Mouse (Mus musculus): ENCODE data around the gene Arl13b. TPM values are rescaled to one million over a fixed set of nuclear protein-coding genes. Genes with fewer than 3 reads are reported as not detected.
A peak's percentile ranks its signal among the peaks of the same experiment; 100 is the strongest.

Arl13b gene
- polyA plus RNA-seq, 1 experiment from 2014 or later = 19.5 TPM

- H3K27me3 ChIP-seq = no peaks in the 10 kb centered on the region
- no peak overlapping the region for H3K4me3 ChIP-seq
- H3K4me1 ChIP-seq = no peaks in the 10 kb centered on the region
- no peak overlapping the region for H3K9ac ChIP-seq
- 56% methylated on average over 8 of the region's 8 CpGs for WGBS
- H3K4me2 ChIP-seq = no peak overlapping the region
- no peak overlapping the region for H3K27ac ChIP-seq
- no peaks in the 10 kb centered on the region for H3K9me3 ChIP-seq (replicated peaks)
- H3K36me3 ChIP-seq (ENCODE audit: poor library complexity, severe bottlenecking) = peaks cover 16% of the 10 kb centered on the region; the same call in 1 of the 2 replicates
- ATAC-seq = no peak
Observed at GRCm38 (mm10) chr16:62807249-62807979, 39.4 kb downstream of the Arl13b start.

GRCm38 (mm10) chr16:62804621-62805020 is 42.2 kb downstream of the Arl13b start:
- 97% methylated on average over 3 of the region's 3 CpGs for WGBS
- no peak overlapping the region for H3K4me3 ChIP-seq
- no peaks in the 10 kb centered on the region for H3K27me3 ChIP-seq
- H3K9me3 ChIP-seq (replicated peaks) = no peaks in the 10 kb centered on the region
- H3K27ac ChIP-seq = no peak overlapping the region
- no peak overlapping the region for H3K9ac ChIP-seq
- H3K4me2 ChIP-seq = no peak overlapping the region
- peaks cover 22% of the 10 kb centered on the region for H3K36me3 ChIP-seq (ENCODE audit: poor library complexity, severe bottlenecking)
- H3K4me1 ChIP-seq = no peaks in the 10 kb centered on the region
- ATAC-seq = no peak

GRCm38 (mm10) chr16:62799839-62800238 is 47.0 kb downstream of the Arl13b start:
- H3K27me3 ChIP-seq = no peaks in the 10 kb centered on the region
- ATAC-seq = no peak
- H3K27ac ChIP-seq = no peak overlapping the region
- 89% methylated on average over 3 of the region's 3 CpGs for WGBS
- H3K4me2 ChIP-seq = no peak overlapping the region
- peaks cover 28% of the 10 kb centered on the region for H3K36me3 ChIP-seq (ENCODE audit: poor library complexity, severe bottlenecking)
- H3K9me3 ChIP-seq (replicated peaks) = no peaks in the 10 kb centered on the region
- H3K4me3 ChIP-seq = no peak overlapping the region
- no peak overlapping the region for H3K9ac ChIP-seq
- H3K4me1 ChIP-seq = no peaks in the 10 kb centered on the region

- WGBS = 94% methylated on average over 4 of the region's 4 CpGs
- no peaks in the 10 kb centered on the region for H3K9me3 ChIP-seq (replicated peaks)
- no peak for ATAC-seq
- H3K4me3 ChIP-seq = no peak overlapping the region
- no peak overlapping the region for H3K9ac ChIP-seq
- no peaks in the 10 kb centered on the region for H3K27me3 ChIP-seq
- no peak overlapping the region for H3K27ac ChIP-seq
- no peaks in the 10 kb centered on the region for H3K4me1 ChIP-seq
- H3K36me3 ChIP-seq (ENCODE audit: poor library complexity, severe bottlenecking) = peaks cover 24% of the 10 kb centered on the region
- H3K4me2 ChIP-seq = no peak overlapping the region
Observed at GRCm38 (mm10) chr16:62799426-62799825, 47.4 kb downstream of the Arl13b start.

- Histone ChIP-seq H3K36me3 (ENCODE audit: poor library complexity, severe bottlenecking) (peaks cover 19% of the 10 kb centered on the region), H3K4me3 (no peak overlapping the region), H3K4me2 (no peak overlapping the region), H3K9ac (no peak overlapping the region), H3K4me1 (no peaks in the 10 kb centered on the region), H3K27me3 (no peaks in the 10 kb centered on the region), H3K27ac (no peak overlapping the region), H3K9me3 (replicated peaks) (no peaks in the 10 kb centered on the region)
- ATAC-seq = no peak
- 89% methylated on average over 3 of the region's 3 CpGs for WGBS
Observed at GRCm38 (mm10) chr16:62798808-62799207, 48.0 kb downstream of the Arl13b start.

- H3K36me3 ChIP-seq (ENCODE audit: poor library complexity, severe bottlenecking) = peaks cover 12% of the 10 kb centered on the region
- H3K9ac ChIP-seq = no peak overlapping the region
- no peak overlapping the region for H3K27ac ChIP-seq
- WGBS = 89% methylated on average over 1 of the region's 1 CpGs
- no peak overlapping the region for H3K4me3 ChIP-seq
- no peaks in the 10 kb centered on the region for H3K27me3 ChIP-seq
- no peaks in the 10 kb centered on the region for H3K9me3 ChIP-seq (replicated peaks)
- H3K4me2 ChIP-seq = no peak overlapping the region
- H3K4me1 ChIP-seq = no peaks in the 10 kb centered on the region
- ATAC-seq = no peak
Observed at GRCm38 (mm10) chr16:62796608-62797007, 50.2 kb downstream of the Arl13b start.

GRCm38 (mm10) chr16:62786621-62787331 is 60.1 kb downstream of the Arl13b start, which contains the start of gene Nsun3:
Gene Nsun3 (minus strand): TSS chr16:62786818.
- Histone ChIP-seq H3K27ac (peak within 1 kb of the TSS; percentile 74), H3K9me3 (replicated peaks) (no peaks in the 10 kb centered on the region), H3K4me2 (peak within 1 kb of the TSS; percentile 62), H3K9ac (peak within 1 kb of the TSS; percentile 79), H3K27me3 (no peaks in the 10 kb centered on the region), H3K4me1 (peaks cover 29% of the 10 kb centered on the region), H3K4me3 (peak within 1 kb of the TSS; percentile 70), H3K36me3 (ENCODE audit: poor library complexity, severe bottlenecking) (no peaks in the 10 kb centered on the region)
- WGBS = 2% methylated on average over 41 of the region's 41 CpGs
- peak; percentile 98 for ATAC-seq

- H3K9me3 ChIP-seq (replicated peaks) = no peaks in the 10 kb centered on the region
- no peak overlapping the region for H3K9ac ChIP-seq
- no peaks in the 10 kb centered on the region for H3K36me3 ChIP-seq (ENCODE audit: poor library complexity, severe bottlenecking)
- 66% methylated on average over 5 of the region's 5 CpGs for WGBS
- no peak overlapping the region for H3K27ac ChIP-seq
- H3K27me3 ChIP-seq = no peaks in the 10 kb centered on the region
- H3K4me1 ChIP-seq = peaks cover 26% of the 10 kb centered on the region
- ATAC-seq = no peak
- H3K4me3 ChIP-seq = no peak overlapping the region
- H3K4me2 ChIP-seq = no peak overlapping the region
Observed at GRCm38 (mm10) chr16:62782229-62782628, 64.6 kb downstream of the Arl13b start.

GRCm38 (mm10) chr16:62778282-62778681 is 68.6 kb downstream of the Arl13b start:
- Histone ChIP-seq H3K4me1 (no peaks in the 10 kb centered on the region), H3K9me3 (replicated peaks) (no peaks in the 10 kb centered on the region), H3K27me3 (no peaks in the 10 kb centered on the region), H3K4me2 (no peak overlapping the region), H3K36me3 (ENCODE audit: poor library complexity, severe bottlenecking) (0 out of 2 replicates have a peak, but pooled peaks cover 7% of the 10 kb centered on the region), H3K9ac (no peak overlapping the region), H3K27ac (no peak overlapping the region), H3K4me3 (no peak overlapping the region)
- ATAC-seq = no peak
- 75% methylated on average over 10 of the region's 10 CpGs for WGBS

- H3K4me2 ChIP-seq = no peak overlapping the region
- no peaks in the 10 kb centered on the region for H3K27me3 ChIP-seq
- H3K4me3 ChIP-seq = no peak overlapping the region
- 86% methylated on average over 11 of the region's 11 CpGs for WGBS
- no peaks in the 10 kb centered on the region for H3K9me3 ChIP-seq (replicated peaks)
- ATAC-seq = no peak
- no peak overlapping the region for H3K27ac ChIP-seq
- no peak overlapping the region for H3K9ac ChIP-seq
- no peaks in the 10 kb centered on the region for H3K4me1 ChIP-seq
- H3K36me3 ChIP-seq (ENCODE audit: poor library complexity, severe bottlenecking) = 0 out of 2 replicates have a peak, but pooled peaks cover 7% of the 10 kb centered on the region
Observed at GRCm38 (mm10) chr16:62776034-62776433, 70.8 kb downstream of the Arl13b start.

GRCm38 (mm10) chr16:62773462-62773861 is 73.4 kb downstream of the Arl13b start:
- no peak overlapping the region for H3K4me3 ChIP-seq
- H3K27ac ChIP-seq = no peak overlapping the region
- no peak overlapping the region for H3K4me2 ChIP-seq
- no peaks in the 10 kb centered on the region for H3K4me1 ChIP-seq
- peaks cover 10% of the 10 kb centered on the region; the same call in 1 of the 2 replicates for H3K36me3 ChIP-seq (ENCODE audit: poor library complexity, severe bottlenecking)
- H3K27me3 ChIP-seq = no peaks in the 10 kb centered on the region
- H3K9me3 ChIP-seq (replicated peaks) = no peaks in the 10 kb centered on the region
- H3K9ac ChIP-seq = no peak overlapping the region
- ATAC-seq = no peak
- WGBS = 79% methylated on average over 4 of the region's 4 CpGs

- Histone ChIP-seq H3K36me3 (ENCODE audit: poor library complexity, severe bottlenecking) (0 out of 2 replicates have a peak, but pooled peaks cover 4% of the 10 kb centered on the region), H3K4me3 (no peak overlapping the region), H3K4me2 (no peak overlapping the region), H3K27me3 (no peaks in the 10 kb centered on the region), H3K9ac (no peak overlapping the region), H3K4me1 (no peaks in the 10 kb centered on the region), H3K9me3 (replicated peaks) (no peaks in the 10 kb centered on the region), H3K27ac (no peak overlapping the region)
- WGBS = 97% methylated on average over 2 of the region's 2 CpGs
- ATAC-seq = no peak
Observed at GRCm38 (mm10) chr16:62758340-62758739, 88.5 kb downstream of the Arl13b start.

Measured in forebrain, embryonic 13.5 days (tissue).